Mouse (Mus musculus) heart, postnatal 0 days (tissue): ENCODE data around the gene Cuta. TPM values are rescaled to one million over a fixed set of nuclear protein-coding genes. Genes with fewer than 3 reads are reported as not detected.
"Not testable (repeated sequence)": the region's sequence is repeated elsewhere in the genome, so short reads cannot be mapped to it uniquely, and the experiment has no call there.

ENCODE experiments used
- ATAC-seq: fragments of 200-750 bp; cut with Nextera tagmentation; 2 replicates; pipeline ENCODE4 v1.8.0; 2017; ENCODE audit warnings: low read depth, moderate number of reproducible peaks, moderate library complexity; ENCODE audit not compliant: insufficient read depth
- DNase-seq: peaks from one replicate; pipeline ENCODE4 v3.0.0-alpha.2; 2016; ENCODE audit warnings: low spot score
- H3K27ac ChIP-seq: fragments of 300-500 bp; sonication (generic); 2 replicates; pipeline ENCODE4 v1.5.1; 2014; ENCODE audit warnings: low read depth, mild to moderate bottlenecking
- H3K27me3 ChIP-seq: fragments of 300-500 bp; sonication (generic); 2 replicates; pipeline ENCODE4 v1.6.1; 2014; ENCODE audit warnings: low read length, mixed read lengths; ENCODE audit not compliant: control insufficient read depth, insufficient read depth
- H3K36me3 ChIP-seq: fragments of 300-500 bp; sonication (generic); replicated peaks from 2 replicates; pipeline ENCODE4 v1.6.1; 2014; ENCODE audit warnings: low read length, mixed read lengths; ENCODE audit not compliant: control insufficient read depth, insufficient read depth
- H3K4me1 ChIP-seq: fragments of 300-500 bp; sonication (generic); 2 replicates; pipeline ENCODE4 v1.6.1; 2014; ENCODE audit warnings: antibody characterized with exemption; ENCODE audit not compliant: control insufficient read depth, insufficient read depth
- H3K4me2 ChIP-seq: fragments of 300-500 bp; sonication (generic); 2 replicates; pipeline ENCODE4 v1.6.1; 2014; ENCODE audit warnings: low read depth, mild to moderate bottlenecking, low read length, moderate library complexity
- H3K4me3 ChIP-seq: fragments of 300-500 bp; sonication (generic); 2 replicates; pipeline ENCODE4 v1.5.1; 2014; ENCODE audit warnings: low read depth, low read length
- H3K9ac ChIP-seq: fragments of 300-500 bp; sonication (generic); replicated peaks from 2 replicates; pipeline ENCODE4 v1.6.1; 2014; ENCODE audit warnings: low read depth, low read length, mixed read lengths
- H3K9me3 ChIP-seq: fragments of 300-500 bp; sonication (generic); replicated peaks from 2 replicates; pipeline ENCODE4 v1.6.1; 2016; ENCODE audit warnings: low read length; ENCODE audit not compliant: control insufficient read depth
- CTCF ChIP-seq: IDR thresholded peaks from 2 replicates; pipeline ENCODE4 v1.5.1; 2016; ENCODE audit warnings: antibody characterized with exemption, control low read depth, low read depth
- EP300 ChIP-seq: IDR thresholded peaks from 2 replicates; pipeline ENCODE4 v1.6.1; 2016; ENCODE audit warnings: antibody characterized with exemption, low read depth
- WGBS: fragments of 180-500 bp; shearing (Covaris S2); extraction: QIAGEN DNeasy Blood & Tissue Kit; methylation state at CpG from one replicate; pipeline ENCODE4 v1.1.7; 2014; 5-methylcytosine and 5-hydroxymethylcytosine counted together
- polyA plus RNA-seq: library from polyadenylated mRNA; unstranded; fragments of >200 nt; fragmentation: Nextera tagmentation; extraction: Ambion mirVana; gene quantifications from 2 replicates; pipeline ENCODE4 v1.2.1, GENCODE M21; 2015
- total RNA-seq: library from RNA; depleted of rRNA; stranded (reverse); fragments of >200 nt; gene quantifications from 2 replicates; pipeline ENCODE4 v1.2.3, GENCODE M21; 2014; ENCODE audit warnings: low replicate concordance

Gene Cuta
- total and polyA plus RNA-seq, 2 experiments from 2014 or later, result 80.2 to 180 TPM

- TF ChIP-seq EP300, result no peak
- Histone ChIP-seq H3K4me2 (peak overlapping the region; percentile 94), H3K9ac (peak overlapping the region; percentile 68), H3K9me3 (no peaks in the 10 kb centered on the region), H3K4me3 (peak overlapping the region; percentile 72), H3K4me1 (peaks cover 18% of the 10 kb centered on the region), H3K36me3 (peaks cover 37% of the 10 kb centered on the region), H3K27me3 (no peaks in the 10 kb centered on the region), H3K27ac (peak overlapping the region; percentile 80)
- no peak for ATAC-seq
- no peak for DNase-seq
- 5% methylated on average over 13 of the region's 13 CpGs for WGBS
Observed at GRCm38 (mm10) chr17:26933419-26933818, 6.0 kb downstream of the Cuta start.

GRCm38 (mm10) chr17:26932839-26933398 lies 6.5 kb downstream of the Cuta start, which contains the start of gene Phf1:
Gene Phf1, plus strand, starts transcription at chr17:26933052.
- H3K27ac ChIP-seq, result peak within 1 kb of the TSS; percentile 80
- peak within 1 kb of the TSS; percentile 94 for H3K4me2 ChIP-seq
- peaks cover 13% of the 10 kb centered on the region for H3K4me1 ChIP-seq
- peak within 1 kb of the TSS; percentile 68 for H3K9ac ChIP-seq
- no peaks in the 10 kb centered on the region for H3K27me3 ChIP-seq
- H3K4me3 ChIP-seq, result peak within 1 kb of the TSS; percentile 72
- ATAC-seq (peak; percentile 93), DNase-seq (peak; percentile 92)
- peaks cover 37% of the 10 kb centered on the region for H3K36me3 ChIP-seq
- no peak for TF ChIP-seq CTCF
- no peak; the same call in 1 of the 2 replicates for TF ChIP-seq EP300
- no peaks in the 10 kb centered on the region for H3K9me3 ChIP-seq
- WGBS, result under 1% methylated on average over 33 of the region's 43 CpGs

GRCm38 (mm10) chr17:26931795-26932194 lies 7.6 kb downstream of the Cuta start:
- not testable (repeated sequence) for ATAC-seq, DNase-seq, H3K27ac ChIP-seq, H3K4me2 ChIP-seq, H3K4me3 ChIP-seq, H3K9me3 ChIP-seq, H3K4me1 ChIP-seq, H3K9ac ChIP-seq, H3K27me3 ChIP-seq
- 64% methylated on average over 7 of the region's 7 CpGs for WGBS
- peak; percentile 65 for TF ChIP-seq CTCF
- peaks cover 34% of the 10 kb centered on the region for H3K36me3 ChIP-seq

GRCm38 (mm10) chr17:26925414-26925813 lies 14.0 kb downstream of the Cuta start:
- 98% methylated on average over 9 of the region's 9 CpGs for WGBS

GRCm38 (mm10) chr17:26922368-26922767 lies 17.0 kb downstream of the Cuta start:
- not testable (repeated sequence) for H3K4me1 ChIP-seq, H3K4me3 ChIP-seq, H3K9me3 ChIP-seq, H3K4me2 ChIP-seq, H3K27ac ChIP-seq, H3K27me3 ChIP-seq, ATAC-seq, H3K9ac ChIP-seq, DNase-seq
- WGBS, result 94% methylated on average over 5 of the region's 6 CpGs
- H3K36me3 ChIP-seq, result peaks cover 13% of the 10 kb centered on the region; the same call in 1 of the 2 replicates

More at GRCm38 (mm10) chr17:26925414-26925813, 14.0 kb downstream of the Cuta start:
- H3K27me3 ChIP-seq, H3K4me2 ChIP-seq, ATAC-seq, H3K4me3 ChIP-seq, H3K4me1 ChIP-seq, H3K27ac ChIP-seq, DNase-seq, H3K9ac ChIP-seq, H3K9me3 ChIP-seq: not testable (repeated sequence)
- H3K36me3 ChIP-seq, result peaks cover 28% of the 10 kb centered on the region; the same call in 1 of the 2 replicates

- ATAC-seq, DNase-seq: not testable (repeated sequence)
- 49% methylated on average over 2 of the region's 2 CpGs for WGBS
Observed at GRCm38 (mm10) chr17:26919516-26919915, 19.9 kb downstream of the Cuta start.

More at GRCm38 (mm10) chr17:26919516-26919915, 19.9 kb downstream of the Cuta start:
- H3K4me2 ChIP-seq, H3K4me3 ChIP-seq, H3K27me3 ChIP-seq, H3K9me3 ChIP-seq, H3K27ac ChIP-seq, H3K4me1 ChIP-seq, H3K9ac ChIP-seq, H3K36me3 ChIP-seq: not testable (repeated sequence)
